Mouse (Mus musculus) adrenal gland (tissue): ENCODE data around the gene Prss53.

ENCODE experiments used
- intact Hi-C: fragments of 180-260 bp; cut with DNase I; formaldehyde crosslinking; loops from one replicate; pipeline ENCODE4 v1.15.1; 2025
- long read RNA-seq, 2 experiments: library from polyadenylated mRNA; unstranded; transcript quantifications; one replicate each; pipeline ENCODE4 v2.0.0; 2020; ENCODE audit warnings: borderline replicate concordance in 1 of 2; ENCODE audit not compliant: insufficient replicate concordance in 1 of 2

The Prss53 gene
- long read RNA-seq, experiment 1, result 0 reads
- long read RNA-seq, experiment 2, result 0 reads

DNA sequence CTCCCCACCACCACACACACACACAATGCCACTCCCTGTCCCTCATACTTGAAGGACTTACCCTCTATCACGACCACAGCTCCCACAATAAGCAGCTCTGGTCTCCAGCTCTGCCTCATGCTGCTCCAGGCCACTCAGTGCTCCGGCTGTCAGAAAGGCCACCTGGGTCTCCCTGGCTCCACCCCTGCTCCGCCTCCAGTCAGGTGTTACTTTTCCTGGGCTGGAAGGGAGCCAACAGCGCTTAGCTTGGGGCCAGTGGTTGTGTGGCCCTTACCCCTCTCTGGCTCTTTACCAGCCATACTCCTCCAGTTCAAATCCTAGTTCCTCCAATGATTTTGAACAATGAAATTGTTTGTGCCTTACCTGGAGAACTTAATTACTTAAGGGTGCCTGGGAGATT, at the start of gene Prss53:
TSS of gene Prss53 (minus strand) at position 173 of the 400 bp plus-strand sequence.
- intact Hi-C loops, result no loop called here

- intact Hi-C loops, result no loop called here
Observed at GRCm38 (mm10) chr7:127936216-127936884, 45.6 kb upstream of the Prss53 start.

- intact Hi-C loops, result no loop called here
Observed at GRCm38 (mm10) chr7:127935748-127936159, 45.0 kb upstream of the Prss53 start.

DNA sequence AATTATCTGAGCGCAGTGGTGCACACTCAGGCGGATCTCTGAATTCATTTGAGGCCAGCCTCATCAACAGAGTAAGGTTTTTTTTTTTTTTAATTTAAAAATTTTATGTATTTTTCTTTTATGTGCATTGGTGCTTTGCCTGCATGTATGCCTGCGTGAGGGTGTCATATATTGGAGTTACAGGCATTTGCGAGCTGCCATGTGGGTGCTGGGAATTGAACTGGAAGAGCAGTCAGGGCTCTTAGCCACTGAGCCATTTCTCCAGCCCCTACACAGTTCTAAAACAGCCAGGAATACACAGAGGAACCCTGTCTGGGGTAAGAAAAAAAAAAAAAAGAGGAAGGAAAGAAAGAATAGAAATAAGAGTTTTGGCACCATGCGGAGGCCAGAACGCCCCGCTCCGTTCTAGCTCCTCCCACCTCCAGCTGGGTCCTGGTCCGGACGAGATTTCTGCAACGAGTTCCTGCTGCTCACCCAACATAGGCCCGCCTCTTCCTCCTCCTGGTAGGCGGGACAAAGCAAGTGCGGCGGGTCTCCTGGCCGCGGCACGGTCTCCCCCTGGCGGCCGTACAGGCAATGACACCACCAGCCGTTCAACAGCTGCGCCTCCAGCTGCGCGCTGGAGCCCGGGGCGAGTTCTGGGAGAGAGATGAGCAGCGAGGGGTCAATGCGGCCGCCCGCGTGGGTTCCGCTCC, 44.4 kb upstream of the Prss53 start:
- intact Hi-C loops, result no loop called here

DNA sequence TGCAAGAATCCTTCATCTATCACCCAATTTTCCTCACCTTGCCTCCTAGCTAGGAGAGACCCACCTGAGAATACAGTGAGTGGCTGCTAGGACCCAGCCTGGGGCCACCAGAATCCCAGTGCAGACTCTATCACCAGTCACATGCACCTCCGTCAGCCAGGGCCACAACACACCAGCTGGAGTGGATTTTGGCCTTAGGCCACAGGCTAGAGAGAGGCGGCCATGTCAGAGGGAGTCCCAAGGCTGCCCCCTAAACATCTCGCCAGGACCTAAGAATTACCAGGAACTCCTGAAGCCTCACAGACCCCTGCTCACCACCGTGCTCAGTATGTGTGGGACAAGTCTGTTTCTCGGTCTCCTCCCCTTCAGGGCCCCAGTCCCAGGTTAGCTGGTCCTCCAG, 43.3 kb upstream of the Prss53 start:
- intact Hi-C loops, result no loop called here

GRCm38 (mm10) chr7:127932273-127933031, 41.7 kb upstream of the Prss53 start:
- intact Hi-C loops, result no loop called here

- intact Hi-C loops, result no loop called here
Observed at GRCm38 (mm10) chr7:127931351-127932135, 40.8 kb upstream of the Prss53 start.

DNA sequence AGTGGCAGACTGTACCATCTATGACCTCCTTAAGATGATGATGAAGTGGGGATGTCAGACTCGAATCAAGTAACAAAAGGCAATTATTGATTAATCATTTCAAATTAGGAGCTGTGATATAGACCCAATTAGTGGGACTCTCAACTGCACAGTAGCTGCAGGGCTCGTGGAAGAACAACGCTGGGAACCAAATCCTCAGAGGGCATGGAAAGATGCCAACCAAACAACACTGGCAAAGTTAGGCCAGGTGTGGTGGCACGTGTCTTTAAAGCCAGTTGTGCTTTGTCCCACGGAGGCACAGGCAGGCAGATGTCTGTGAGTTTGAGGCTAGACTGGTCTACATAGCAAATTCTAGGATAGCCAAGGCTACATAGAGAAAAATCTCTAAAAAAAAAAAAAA, 39.9 kb upstream of the Prss53 start:
- intact Hi-C loops, result no loop called here

DNA sequence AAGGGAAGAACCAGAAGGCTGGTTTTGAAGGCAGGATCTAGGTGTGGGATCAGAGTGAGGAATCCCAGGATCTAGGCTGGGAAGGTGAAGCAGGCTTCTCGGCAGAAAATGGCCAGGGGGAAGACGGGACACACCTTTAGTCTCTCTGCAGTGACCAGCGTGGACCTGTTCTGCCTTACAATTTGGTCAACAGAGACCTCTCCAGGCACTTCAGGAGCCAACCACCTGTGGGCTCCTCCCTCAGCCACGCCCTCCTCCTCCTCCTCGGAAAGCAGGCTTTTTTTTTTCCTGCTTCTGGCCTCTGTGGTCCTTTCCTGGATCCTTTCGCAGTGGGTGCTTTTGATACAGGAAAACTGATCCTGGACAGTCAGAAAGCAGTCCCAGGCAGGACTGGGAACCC, 39.2 kb upstream of the Prss53 start, which contains the start of gene Prss8:
TSS of gene Prss8 (minus strand) at position 182 of the 400 bp plus-strand sequence.
- intact Hi-C loops, result no loop called here

DNA sequence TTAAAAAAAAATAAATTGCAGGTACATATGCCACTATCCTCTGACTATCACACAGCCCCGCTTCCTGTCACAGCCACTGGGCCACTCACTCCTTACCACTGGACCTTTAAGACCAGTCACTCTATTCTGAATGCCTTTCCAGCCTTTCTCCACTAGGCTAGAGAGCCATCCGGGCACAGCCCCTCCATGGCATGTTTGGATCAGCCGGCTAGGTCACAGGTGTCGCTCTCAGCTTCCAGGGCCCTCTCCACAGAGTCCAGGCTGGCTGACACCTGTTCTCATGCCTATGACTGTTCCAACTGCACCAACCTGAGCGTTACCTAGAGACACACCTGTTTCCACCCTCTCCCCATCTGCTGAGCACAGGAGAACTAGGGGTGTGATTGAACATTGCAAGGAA, 37.8 kb upstream of the Prss53 start:
- intact Hi-C loops, result no loop called here

- intact Hi-C loops, result no loop called here
Observed at GRCm38 (mm10) chr7:127927726-127928125, 37.0 kb upstream of the Prss53 start.

DNA sequence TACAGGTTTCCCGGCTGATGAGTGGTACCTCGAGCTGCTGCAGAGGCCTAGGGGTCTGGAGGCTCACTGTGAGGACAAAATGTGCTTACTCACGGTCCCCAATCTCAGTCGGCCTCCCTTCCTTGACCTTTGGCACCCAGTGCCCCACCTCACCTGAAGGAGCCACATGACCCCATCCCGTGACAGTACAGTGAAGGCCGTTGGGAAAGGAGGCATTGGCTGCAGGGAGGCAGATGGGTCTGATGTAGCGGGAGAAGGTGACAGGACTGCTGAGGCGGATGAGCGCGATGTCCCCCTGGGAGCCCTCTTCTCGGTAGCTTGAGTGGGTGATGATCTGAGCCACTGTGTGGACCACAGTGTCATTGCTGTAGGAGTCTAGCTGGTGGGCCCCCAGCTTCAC, 36.1 kb upstream of the Prss53 start:
- intact Hi-C loops, result no loop called here

- intact Hi-C loops, result no loop called here
Observed at GRCm38 (mm10) chr7:127926066-127926465, 35.3 kb upstream of the Prss53 start.

- intact Hi-C loops, result no loop called here
Observed at GRCm38 (mm10) chr7:127925252-127925651, 34.5 kb upstream of the Prss53 start.

- intact Hi-C loops, result no loop called here
Observed at GRCm38 (mm10) chr7:127923714-127924113, 32.9 kb upstream of the Prss53 start.

- intact Hi-C loops, result no loop called here
Observed at GRCm38 (mm10) chr7:127922451-127923275, 31.9 kb upstream of the Prss53 start.

DNA sequence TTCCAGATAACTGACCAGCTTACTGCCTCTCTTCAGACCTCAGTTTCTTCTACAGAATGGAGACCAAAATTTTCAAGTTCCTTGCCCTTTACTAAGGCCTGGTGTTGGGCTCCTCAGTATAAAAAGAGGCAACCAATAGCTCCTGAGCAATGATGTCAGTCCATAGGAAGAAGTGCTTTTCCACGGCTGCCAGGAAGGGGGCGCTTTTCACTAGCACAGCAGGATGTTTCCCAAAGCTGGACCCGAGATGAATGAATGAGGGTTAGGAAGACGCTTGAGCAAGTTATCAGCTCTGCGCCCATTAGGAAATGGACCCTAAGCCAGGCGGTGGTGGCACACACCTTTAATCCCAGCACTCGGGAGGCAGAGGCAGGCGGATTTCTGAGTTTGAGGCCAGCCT, 30.7 kb upstream of the Prss53 start:
- intact Hi-C loops, result no loop called here

GRCm38 (mm10) chr7:127919290-127919689, 28.5 kb upstream of the Prss53 start:
- intact Hi-C loops, result no loop called here

DNA sequence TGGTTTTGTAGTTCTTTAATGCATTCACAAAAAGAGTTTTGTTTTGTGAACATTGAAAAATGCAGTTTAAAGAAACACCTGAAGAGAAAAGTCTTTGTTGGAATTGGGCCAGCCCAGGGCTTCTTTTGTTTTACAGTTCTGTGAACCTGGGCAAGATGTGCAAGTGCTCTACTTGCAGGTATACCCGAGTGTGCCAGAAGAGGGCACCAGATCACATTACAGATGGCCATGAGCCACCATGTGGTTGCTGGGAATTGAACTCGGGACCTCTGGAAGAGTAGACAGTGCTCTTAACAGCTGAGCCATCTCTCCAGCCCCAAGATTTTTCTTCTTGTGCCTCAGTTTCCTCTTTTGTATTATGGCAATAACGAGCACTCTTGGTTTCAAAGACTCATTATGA, 27.4 kb upstream of the Prss53 start:
- intact Hi-C loops, result no loop called here

DNA sequence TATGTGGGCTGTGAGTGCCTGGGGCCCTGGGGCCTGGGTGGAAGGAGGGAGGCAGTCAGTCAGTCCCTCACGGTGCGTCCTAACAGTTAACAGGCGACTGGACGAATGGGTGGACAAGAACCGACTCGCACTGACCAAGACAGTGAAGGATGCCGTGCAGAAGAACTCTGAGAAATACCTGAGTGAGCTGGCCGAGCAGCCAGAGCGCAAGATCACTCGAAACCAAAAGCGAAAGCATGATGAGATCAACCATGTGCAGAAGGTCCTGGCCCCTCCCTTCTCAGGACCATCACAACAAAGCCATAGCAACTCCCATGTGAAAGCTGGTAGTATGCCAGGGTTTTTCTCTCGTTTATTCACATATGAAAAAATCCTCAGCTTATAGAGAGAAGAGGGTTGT, 24.5 kb upstream of the Prss53 start:
- intact Hi-C loops, result no loop called here
